ENCODE assay signal across 8 mouse cellular contexts in the genomic region with DNA sequence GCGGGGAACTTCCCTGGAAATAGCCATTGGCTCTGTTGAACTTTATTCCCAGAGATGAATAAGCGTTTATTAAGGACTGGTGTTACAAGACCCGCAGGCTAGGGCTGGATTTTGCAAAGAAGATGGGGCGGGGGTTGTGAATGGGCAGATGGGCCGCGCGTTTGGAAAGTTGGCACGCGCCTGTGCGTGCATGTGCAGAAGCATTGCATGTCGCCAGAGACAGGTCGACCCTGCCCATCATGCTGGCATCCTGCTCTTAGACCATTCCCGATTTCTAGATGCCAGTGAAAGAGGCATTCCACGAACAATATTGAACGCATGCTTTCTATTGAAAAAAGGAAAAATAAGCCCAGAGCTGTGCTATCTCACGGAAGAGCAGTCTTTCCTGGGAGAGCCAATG.
DNase-seq lines count a peak whose midpoint lies in the region; ATAC-seq and TF ChIP-seq lines count a peak whose summit lies in the region.

No protein-coding gene starts in this region.

- H3K36me3 ChIP-seq in lung, embryonic 14.5 days (ENCODE audit: insufficient read depth) = no peaks in the 10 kb centered on the region
- H3K36me3 ChIP-seq in embryonic facial prominence, embryonic 12.5 days = no peaks in the 10 kb centered on the region
- H3K36me3 ChIP-seq in neural tube, embryonic 14.5 days (ENCODE audit: control insufficient read depth, insufficient read depth, low read length) = no peaks in the 10 kb centered on the region

- DNase-seq in lung, embryonic 14.5 days = no peak
- no peak for DNase-seq in lung, postnatal 25 days (ENCODE audit: low spot score)
- peak; percentile 51 to 67 for DNase-seq in layer of hippocampus, postnatal 10 days (ENCODE audit: low spot score in 2 of 2)
- no peak for DNase-seq in urinary bladder, postnatal 4 days (ENCODE audit: low spot score in 2 of 2)
- no peak for DNase-seq in ovary, adult 18-20 months (ENCODE audit: low spot score)
- DNase-seq in yolk sac, embryonic 10.5 days (ENCODE audit: low spot score) = no peak

- 28% methylated on average over 16 of the region's 16 CpGs for WGBS in lung, embryonic 14.5 days
- WGBS in embryonic facial prominence, embryonic 12.5 days = 29% methylated on average over 16 of the region's 16 CpGs
- 18% methylated on average over 16 of the region's 16 CpGs for WGBS in neural tube, embryonic 14.5 days

- H3K4me3 ChIP-seq in lung, embryonic 14.5 days (ENCODE audit: low read depth, low read length) = peak overlapping the region; percentile 28; the same call in 1 of the 2 replicates
- H3K4me3 ChIP-seq in embryonic facial prominence, embryonic 12.5 days = peak overlapping the region; percentile 26
- H3K4me3 ChIP-seq in neural tube, embryonic 14.5 days (ENCODE audit: low read depth, low read length) = peak overlapping the region; percentile 45

- H3K4me1 ChIP-seq in lung, embryonic 14.5 days (ENCODE audit: insufficient read depth) = no peaks in the 10 kb centered on the region
- H3K4me1 ChIP-seq in embryonic facial prominence, embryonic 12.5 days = 0 out of 2 replicates have a peak, but pooled peaks cover 3% of the 10 kb centered on the region
- peaks cover 14% of the 10 kb centered on the region; the same call in 1 of the 2 replicates for H3K4me1 ChIP-seq in neural tube, embryonic 14.5 days (ENCODE audit: control insufficient read depth, insufficient read depth, low read length)

- no peak for TF ChIP-seq CTCF in lung, embryonic 14.5 days (IDR thresholded peaks at IDR 0.05; ENCODE audit: low read depth)

- no peaks in the 10 kb centered on the region for H3K9me3 ChIP-seq in lung, embryonic 14.5 days (ENCODE audit: low read depth, low read length)
- H3K9me3 ChIP-seq in embryonic facial prominence, embryonic 12.5 days = no peaks in the 10 kb centered on the region
- H3K9me3 ChIP-seq in neural tube, embryonic 14.5 days (ENCODE audit: control insufficient read depth, low read length) = no peaks in the 10 kb centered on the region

- H3K9ac ChIP-seq in lung, embryonic 14.5 days = no peak overlapping the region
- H3K9ac ChIP-seq in embryonic facial prominence, embryonic 12.5 days = no peak overlapping the region
- H3K9ac ChIP-seq in neural tube, embryonic 14.5 days (replicated peaks; ENCODE audit: low read depth, low read length) = peak overlapping the region; percentile 61

- H3K27me3 ChIP-seq in lung, embryonic 14.5 days (ENCODE audit: insufficient read depth, low read length) = peaks cover 34% of the 10 kb centered on the region
- peaks cover 35% of the 10 kb centered on the region for H3K27me3 ChIP-seq in embryonic facial prominence, embryonic 12.5 days
- no peaks in the 10 kb centered on the region for H3K27me3 ChIP-seq in neural tube, embryonic 14.5 days (ENCODE audit: control insufficient read depth, insufficient read depth, low read length)

- H3K4me2 ChIP-seq in lung, embryonic 14.5 days = peak overlapping the region; percentile 52
- peak overlapping the region; percentile 56 for H3K4me2 ChIP-seq in embryonic facial prominence, embryonic 12.5 days (replicated peaks)
- H3K4me2 ChIP-seq in neural tube, embryonic 14.5 days (ENCODE audit: low read depth, low read length) = peak overlapping the region; percentile 75

- no peak overlapping the region for H3K27ac ChIP-seq in lung, embryonic 14.5 days (ENCODE audit: low read depth)
- H3K27ac ChIP-seq in embryonic facial prominence, embryonic 12.5 days = no peak overlapping the region
- H3K27ac ChIP-seq in neural tube, embryonic 14.5 days (ENCODE audit: low read depth, low read length) = peak overlapping the region; percentile 77

- ATAC-seq in lung, embryonic 14.5 days (ENCODE audit: insufficient read depth) = no peak
- no peak for ATAC-seq in embryonic facial prominence, embryonic 12.5 days (ENCODE audit: insufficient number of reproducible peaks, insufficient read depth, low FRiP score, low TSS enrichment)
- ATAC-seq in neural tube, embryonic 14.5 days (ENCODE audit: low read depth) = no peak

Comparison
In these comparisons a context has a peak if more than half of its experiments do, and no peak if none do; other contexts are left out.
1. DNase-seq: peak in layer of hippocampus, postnatal 10 days (2 of 2); none in lung, embryonic 14.5 days (single experiment), lung, postnatal 25 days (single experiment), urinary bladder, postnatal 4 days (0 of 2), ovary, adult 18-20 months (single experiment) and yolk sac, embryonic 10.5 days (single experiment).
2. Peak in every context shown above with its lines, with median percentiles within 50 percentile points of each other: H3K4me2 ChIP-seq and H3K4me3 ChIP-seq.